24 mouse cellular contexts compared by ENCODE assay signal in genomic region chr8:28371752-28372151, GRCm38 (mm10).
DNase-seq lines count a peak whose midpoint lies in the region; ATAC-seq lines count a peak whose summit lies in the region.
"Had no signal": no experiment of that assay in that cellular context is flagged by ENCODE, and none has a peak within 500 bp of the region (broad histone marks: within the 10 kb centered on the region; RNA-seq: fewer than 3 reads in every experiment).

No protein-coding gene starts in this region.

- 0 out of 2 replicates have a peak, but pooled peaks have one; percentile 52 for ATAC-seq in hindbrain, embryonic 16.5 days
- no peak for ATAC-seq in hindbrain, embryonic 12.5 days (ENCODE audit: low FRiP score)
- ATAC-seq: activated CD4-positive, CD25-positive, alpha-beta regulatory T cell, adult 4 months; CD4-positive, CD25-positive, alpha-beta regulatory T cell, adult 4 months; forebrain, embryonic 13.5 days; forebrain, embryonic 15.5 days; forebrain, postnatal 0 days; Patski had no signal

- peak; percentile 70 to 82 for DNase-seq in cerebellum, postnatal 10 days
- no peak for DNase-seq in cerebellum, postnatal 36 days
- peak; percentile 53 for DNase-seq in left cerebral cortex, postnatal 4 days
- DNase-seq in left cerebral cortex, postnatal 10 days (ENCODE audit: extremely low spot score in 1 of 2, low spot score in 2 of 2) = no peak
- DNase-seq: adrenal gland, adult 8-10 months; adrenal gland, postnatal 14 days; adrenal gland, postnatal 36 days; B cell, adult 2 months; cerebellum, adult 11 months; cerebellum, adult 18-20 months; cerebellum, adult 8-10 months; cerebellum, adult 9-11 months; forebrain, postnatal 0 days had no signal

- no peak overlapping the region for H3K4me2 ChIP-seq in hindbrain, embryonic 16.5 days (ENCODE audit: low read length)
- H3K4me2 ChIP-seq in hindbrain, embryonic 12.5 days (replicated peaks) = no peak overlapping the region
- H3K4me2 ChIP-seq: embryonic facial prominence, embryonic 12.5 days; forebrain, embryonic 13.5 days; forebrain, embryonic 15.5 days had no signal

- no peak overlapping the region for H3K4me3 ChIP-seq in hindbrain, embryonic 16.5 days (ENCODE audit: low read length)
- H3K4me3 ChIP-seq in hindbrain, embryonic 12.5 days = no peak overlapping the region
- H3K4me3 ChIP-seq: embryonic facial prominence, embryonic 10.5 days; embryonic facial prominence, embryonic 12.5 days; forebrain, embryonic 13.5 days; forebrain, embryonic 15.5 days had no signal

- H3K36me3 ChIP-seq in hindbrain, embryonic 16.5 days (ENCODE audit: control insufficient read depth, insufficient read depth, low read length) = no peaks in the 10 kb centered on the region
- H3K36me3 ChIP-seq in hindbrain, embryonic 12.5 days = no peaks in the 10 kb centered on the region
- H3K36me3 ChIP-seq: embryonic facial prominence, embryonic 10.5 days; embryonic facial prominence, embryonic 12.5 days; forebrain, embryonic 15.5 days; G1E had no signal

- H3K27ac ChIP-seq in hindbrain, embryonic 16.5 days (ENCODE audit: low read depth, low read length) = no peak overlapping the region
- no peak overlapping the region for H3K27ac ChIP-seq in hindbrain, embryonic 12.5 days
- H3K27ac ChIP-seq: embryonic facial prominence, embryonic 10.5 days; embryonic facial prominence, embryonic 12.5 days; forebrain, embryonic 13.5 days; forebrain, embryonic 15.5 days had no signal

- WGBS in hindbrain, embryonic 16.5 days = 57% methylated on average over 1 of the region's 1 CpGs
- WGBS in hindbrain, embryonic 12.5 days = 77% methylated on average over 1 of the region's 1 CpGs

- H3K9me3 ChIP-seq in hindbrain, embryonic 16.5 days (ENCODE audit: control insufficient read depth, low read length) = no peaks in the 10 kb centered on the region
- H3K9me3 ChIP-seq in hindbrain, embryonic 12.5 days (replicated peaks) = no peaks in the 10 kb centered on the region
- H3K9me3 ChIP-seq: embryonic facial prominence, embryonic 10.5 days; embryonic facial prominence, embryonic 12.5 days; forebrain, embryonic 13.5 days; forebrain, embryonic 15.5 days; G1E had no signal

- no peak overlapping the region for H3K9ac ChIP-seq in hindbrain, embryonic 16.5 days (ENCODE audit: low read depth, low read length)
- no peak overlapping the region for H3K9ac ChIP-seq in hindbrain, embryonic 12.5 days
- H3K9ac ChIP-seq: embryonic facial prominence, embryonic 12.5 days; forebrain, embryonic 13.5 days; forebrain, embryonic 15.5 days; forebrain, postnatal 0 days had no signal

- intact Hi-C loops in left cerebral cortex, postnatal 4 days (cut with DNase I) = no loop called here
- intact Hi-C loops in left cerebral cortex, postnatal 10 days (cut with DNase I) = no loop called here

- no peaks in the 10 kb centered on the region for H3K27me3 ChIP-seq in hindbrain, embryonic 16.5 days (replicated peaks; ENCODE audit: control insufficient read depth, insufficient read depth, low read length)
- no peaks in the 10 kb centered on the region for H3K27me3 ChIP-seq in hindbrain, embryonic 12.5 days
- H3K27me3 ChIP-seq: CH12.LX; embryonic facial prominence, embryonic 12.5 days; forebrain, embryonic 13.5 days; forebrain, embryonic 15.5 days; Patski had no signal

- no peaks in the 10 kb centered on the region for H3K4me1 ChIP-seq in hindbrain, embryonic 16.5 days (ENCODE audit: control insufficient read depth, insufficient read depth, low read depth, low read length)
- no peaks in the 10 kb centered on the region for H3K4me1 ChIP-seq in hindbrain, embryonic 12.5 days
- H3K4me1 ChIP-seq: embryonic facial prominence, embryonic 10.5 days; embryonic facial prominence, embryonic 12.5 days; forebrain, embryonic 13.5 days; forebrain, embryonic 15.5 days had no signal

Comparison
In these comparisons a context has a peak if more than half of its experiments do, and no peak if none do; other contexts are left out.
1. DNase-seq: peak in cerebellum, postnatal 10 days (2 of 2) and left cerebral cortex, postnatal 4 days (single experiment); none in cerebellum, postnatal 36 days (0 of 2) and left cerebral cortex, postnatal 10 days (0 of 2).